Mouse (Mus musculus) heart, embryonic 16.5 days (tissue): ENCODE measurements around the gene Pbx2. TPM values are rescaled to one million over a fixed set of nuclear protein-coding genes. Genes with fewer than 3 reads are reported as not detected.

Experiments used
- ATAC-seq: fragments of 200-750 bp; cut with Nextera tagmentation; replicated peaks from 2 replicates; pipeline ENCODE4 v1.8.0; 2017; ENCODE audit warnings: moderate number of reproducible peaks; ENCODE audit not compliant: insufficient read depth, low FRiP score; ENCODE audit errors: extremely low read depth
- H3K27ac ChIP-seq: fragments of 300-500 bp; sonication (generic); 2 replicates; pipeline ENCODE4 v1.5.1; 2014; ENCODE audit warnings: mild to moderate bottlenecking, low read length, control low read depth, moderate library complexity
- H3K27me3 ChIP-seq: fragments of 300-500 bp; sonication (generic); 2 replicates; pipeline ENCODE4 v1.6.1; 2014; ENCODE audit warnings: low read length, mixed read lengths; ENCODE audit not compliant: control insufficient read depth, insufficient read depth
- H3K36me3 ChIP-seq: fragments of 300-500 bp; sonication (generic); 2 replicates; pipeline ENCODE4 v1.6.1; 2014; ENCODE audit not compliant: control insufficient read depth, insufficient read depth
- H3K4me1 ChIP-seq: fragments of 300-500 bp; sonication (generic); 2 replicates; pipeline ENCODE4 v1.6.1; 2014; ENCODE audit warnings: low read length, mixed read lengths; ENCODE audit not compliant: control insufficient read depth, insufficient read depth
- H3K4me2 ChIP-seq: fragments of 300-500 bp; sonication (generic); 2 replicates; pipeline ENCODE4 v1.6.1; 2014; ENCODE audit warnings: low read depth, mild to moderate bottlenecking, control low read depth, low read length
- H3K4me3 ChIP-seq: fragments of 300-500 bp; sonication (generic); 2 replicates; pipeline ENCODE4 v1.5.1; 2014; ENCODE audit warnings: mild to moderate bottlenecking, control low read depth, low read length
- H3K9ac ChIP-seq: fragments of 300-500 bp; sonication (generic); 2 replicates; pipeline ENCODE4 v1.6.1; 2014; ENCODE audit warnings: low read length, control low read depth
- H3K9me3 ChIP-seq: fragments of 300-500 bp; sonication (generic); replicated peaks from 2 replicates; pipeline ENCODE4 v1.6.1; 2016; ENCODE audit warnings: low read length; ENCODE audit not compliant: control insufficient read depth
- WGBS: fragments of 180-500 bp; shearing (Covaris S2); extraction: QIAGEN DNeasy Blood & Tissue Kit; methylation state at CpG from one replicate; pipeline ENCODE4 v1.1.7; 2014; 5-methylcytosine and 5-hydroxymethylcytosine counted together
- polyA plus RNA-seq: library from polyadenylated mRNA; unstranded; fragments of >200 nt; fragmentation: Nextera tagmentation; extraction: Ambion mirVana; gene quantifications from 2 replicates; pipeline ENCODE4 v1.2.1, GENCODE M21; 2015

Pbx2 gene
- polyA plus RNA-seq, 1 experiment from 2014 or later = 4.8 TPM

GRCm38 (mm10) chr17:34590154-34590987, 695 bp upstream of the Pbx2 start:
- H3K4me3 ChIP-seq = peak overlapping the region; percentile 87
- WGBS = 67% methylated on average over 15 of the region's 15 CpGs
- H3K4me2 ChIP-seq = peak overlapping the region; percentile 100
- H3K27ac ChIP-seq = peak overlapping the region; percentile 88
- peak overlapping the region; percentile 79 for H3K9ac ChIP-seq
- H3K4me1 ChIP-seq = peaks cover 49% of the 10 kb centered on the region
- no peaks in the 10 kb centered on the region for H3K9me3 ChIP-seq
- no peak for ATAC-seq
- H3K36me3 ChIP-seq = peaks cover 6% of the 10 kb centered on the region; the same call in 1 of the 2 replicates
- no peaks in the 10 kb centered on the region for H3K27me3 ChIP-seq

GRCm38 (mm10) chr17:34591994-34592375, 919 bp downstream of the Pbx2 start:
- peaks cover 13% of the 10 kb centered on the region for H3K36me3 ChIP-seq
- peak; percentile 34 for ATAC-seq
- WGBS = 0% methylated on average over 15 of the region's 35 CpGs
- peak overlapping the region; percentile 98 for H3K9ac ChIP-seq
- peak overlapping the region; percentile 88 for H3K27ac ChIP-seq
- peak overlapping the region; percentile 100 for H3K4me2 ChIP-seq
- H3K4me1 ChIP-seq = peaks cover 47% of the 10 kb centered on the region
- H3K27me3 ChIP-seq = no peaks in the 10 kb centered on the region
- no peaks in the 10 kb centered on the region for H3K9me3 ChIP-seq
- peak overlapping the region; percentile 87 for H3K4me3 ChIP-seq

- peak overlapping the region; percentile 100 for H3K4me2 ChIP-seq
- H3K36me3 ChIP-seq = peaks cover 13% of the 10 kb centered on the region
- H3K4me3 ChIP-seq = peak overlapping the region; percentile 87
- H3K4me1 ChIP-seq = peaks cover 54% of the 10 kb centered on the region
- peak overlapping the region; percentile 88 for H3K27ac ChIP-seq
- H3K9ac ChIP-seq = peak overlapping the region; percentile 98
- ATAC-seq = 0 out of 2 replicates have a peak, but pooled peaks have one; percentile 2
- no peaks in the 10 kb centered on the region for H3K9me3 ChIP-seq
- no peaks in the 10 kb centered on the region for H3K27me3 ChIP-seq
- 2% methylated on average over 27 of the region's 32 CpGs for WGBS
Measured at GRCm38 (mm10) chr17:34592581-34593549, 1.8 kb downstream of the Pbx2 start.

GRCm38 (mm10) chr17:34593752-34594525, 2.9 kb downstream of the Pbx2 start:
- peak overlapping the region; percentile 100 for H3K4me2 ChIP-seq
- peaks cover 13% of the 10 kb centered on the region for H3K36me3 ChIP-seq
- H3K27ac ChIP-seq = 0 out of 2 replicates have a peak overlapping the region, but pooled peaks have one; percentile 88
- H3K4me3 ChIP-seq = peak overlapping the region; percentile 87
- H3K9ac ChIP-seq = peak overlapping the region; percentile 98
- H3K4me1 ChIP-seq = peaks cover 46% of the 10 kb centered on the region
- no peaks in the 10 kb centered on the region for H3K9me3 ChIP-seq
- 56% methylated on average over 33 of the region's 34 CpGs for WGBS
- no peaks in the 10 kb centered on the region for H3K27me3 ChIP-seq
- no peak for ATAC-seq

GRCm38 (mm10) chr17:34596098-34596497, 5.0 kb downstream of the Pbx2 start:
- peaks cover 33% of the 10 kb centered on the region for H3K4me1 ChIP-seq
- H3K27me3 ChIP-seq = no peaks in the 10 kb centered on the region
- H3K4me2 ChIP-seq = no peak overlapping the region
- no peak overlapping the region for H3K27ac ChIP-seq
- no peak overlapping the region for H3K9ac ChIP-seq
- peaks cover 17% of the 10 kb centered on the region for H3K36me3 ChIP-seq
- WGBS = 59% methylated on average over 8 of the region's 8 CpGs
- H3K4me3 ChIP-seq = no peak overlapping the region
- H3K9me3 ChIP-seq = no peaks in the 10 kb centered on the region
- ATAC-seq = no peak

GRCm38 (mm10) chr17:34597566-34598095, 6.6 kb downstream of the Pbx2 start, which contains the start of gene Ager:
Ager (plus strand) TSS chr17:34597862.
- no peak for ATAC-seq
- Histone ChIP-seq H3K27me3 (no peaks in the 10 kb centered on the region), H3K4me1 (peaks cover 35% of the 10 kb centered on the region), H3K36me3 (peaks cover 19% of the 10 kb centered on the region), H3K9ac (peak within 1 kb of the TSS; percentile 39), H3K4me2 (peak within 1 kb of the TSS; percentile 20; the same call in 1 of the 2 replicates), H3K9me3 (no peaks in the 10 kb centered on the region), H3K4me3 (no peak within 1 kb of the TSS), H3K27ac (no peak within 1 kb of the TSS)
- 10% methylated on average over 6 of the region's 6 CpGs for WGBS

- H3K4me1 ChIP-seq = peaks cover 31% of the 10 kb centered on the region
- H3K27me3 ChIP-seq = no peaks in the 10 kb centered on the region
- ATAC-seq = no peak
- no peak overlapping the region for H3K4me3 ChIP-seq
- H3K36me3 ChIP-seq = peaks cover 14% of the 10 kb centered on the region
- no peak overlapping the region for H3K9ac ChIP-seq
- no peaks in the 10 kb centered on the region for H3K9me3 ChIP-seq
- H3K27ac ChIP-seq = no peak overlapping the region
- WGBS = 78% methylated on average over 9 of the region's 9 CpGs
- H3K4me2 ChIP-seq = no peak overlapping the region
Measured at GRCm38 (mm10) chr17:34599891-34600290, 8.8 kb downstream of the Pbx2 start.

GRCm38 (mm10) chr17:34601796-34602195, 10.7 kb downstream of the Pbx2 start:
- no peak for ATAC-seq
- Histone ChIP-seq H3K4me3 (no peak overlapping the region), H3K9ac (no peak overlapping the region), H3K4me2 (peak overlapping the region; percentile 96; the same call in 1 of the 2 replicates), H3K4me1 (peaks cover 35% of the 10 kb centered on the region), H3K27ac (no peak overlapping the region), H3K27me3 (no peaks in the 10 kb centered on the region), H3K36me3 (peaks cover 6% of the 10 kb centered on the region), H3K9me3 (no peaks in the 10 kb centered on the region)
- WGBS = 83% methylated on average over 12 of the region's 12 CpGs
